Mouse (Mus musculus) left cerebral cortex, postnatal 14 days (tissue): ENCODE measurements at regions not wholly inside any gene's neighbourhood (a gene's known extent, or its start where the extent isn't known, plus 50 kb on each side); places are given as distances from the start of the nearest gene placed in this dataset.

Source experiments
- DNase-seq, 2 experiments: peaks; one replicate each; pipeline ENCODE4 v3.0.0; 2021 to 2022; ENCODE audit warnings: low spot score in 2 of 2, mixed read lengths in 1 of 2
- intact Hi-C: fragments of 180-260 bp; cut with DNase I; formaldehyde crosslinking; loops from one replicate; pipeline ENCODE4 v1.15.1; 2025

DNA sequence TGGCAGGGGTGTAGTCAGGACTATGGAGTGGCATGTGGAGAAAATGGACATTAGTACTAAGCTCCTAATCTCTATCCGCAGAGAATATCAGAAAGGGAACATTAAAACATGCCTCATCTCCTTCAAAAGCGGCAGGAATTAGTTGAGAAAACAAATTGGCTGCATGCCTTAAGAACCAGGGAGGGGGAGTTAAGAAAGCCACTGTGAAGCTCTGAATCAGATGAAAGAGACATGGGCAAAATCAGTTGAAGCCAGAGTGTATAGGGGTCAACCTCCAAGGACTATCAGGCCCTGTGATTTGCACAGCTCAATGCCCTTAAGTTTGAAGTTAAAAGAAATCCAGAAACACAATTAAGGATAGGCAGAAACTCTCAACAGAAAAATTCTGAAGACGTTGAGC, 408.3 kb downstream of the Hs3st1 start:
- intact Hi-C loops, result no loop called here
- no peak for DNase-seq

DNA sequence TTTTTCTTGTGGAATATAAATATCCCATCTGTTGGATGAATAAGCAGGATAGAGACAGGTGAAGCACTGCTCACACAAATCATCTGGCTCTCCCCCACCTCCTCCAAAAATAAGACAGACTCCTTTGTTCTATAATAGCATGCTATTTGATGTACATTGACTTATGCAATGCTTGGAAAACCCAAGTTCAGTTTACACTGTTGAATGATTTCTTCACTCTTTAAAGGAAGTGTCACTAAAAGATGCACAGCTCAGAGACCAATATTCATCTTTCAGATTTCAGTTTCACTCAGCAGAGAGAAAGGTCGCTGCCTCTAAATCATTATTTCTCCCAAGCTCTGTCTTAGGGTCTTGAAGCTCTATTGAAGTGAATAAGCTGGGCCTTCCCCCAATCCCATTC, 417.4 kb downstream of the Hs3st1 start:
- DNase-seq, result no peak

DNA sequence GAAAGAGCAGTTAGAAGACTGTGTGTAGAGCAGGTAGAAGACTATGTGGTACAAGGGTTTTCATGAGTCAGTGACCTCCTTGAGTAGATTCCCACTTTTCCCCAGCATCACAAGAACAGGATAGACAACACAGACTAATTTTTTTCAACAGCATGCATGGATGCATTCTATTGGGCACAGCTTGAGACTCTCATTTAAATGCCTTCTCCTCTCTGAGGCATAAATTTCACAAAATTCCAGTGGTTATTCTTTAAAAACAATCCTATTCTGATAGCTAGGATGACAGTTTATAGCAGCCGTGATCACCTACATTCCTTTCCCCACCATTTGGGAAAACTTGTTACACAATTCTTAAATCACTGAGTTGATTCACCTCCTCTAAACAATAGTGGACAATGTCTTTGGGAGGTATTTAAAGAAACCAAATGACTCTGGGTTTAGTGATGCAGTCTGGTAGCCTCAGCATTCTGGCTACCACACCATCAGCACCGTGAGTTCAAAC, 418.7 kb downstream of the Hs3st1 start:
- no peak for DNase-seq
- intact Hi-C loops, result no loop called here

More for the DNA sequence above, 417.4 kb downstream of the Hs3st1 start:
- intact Hi-C loops, result no loop called here

DNA sequence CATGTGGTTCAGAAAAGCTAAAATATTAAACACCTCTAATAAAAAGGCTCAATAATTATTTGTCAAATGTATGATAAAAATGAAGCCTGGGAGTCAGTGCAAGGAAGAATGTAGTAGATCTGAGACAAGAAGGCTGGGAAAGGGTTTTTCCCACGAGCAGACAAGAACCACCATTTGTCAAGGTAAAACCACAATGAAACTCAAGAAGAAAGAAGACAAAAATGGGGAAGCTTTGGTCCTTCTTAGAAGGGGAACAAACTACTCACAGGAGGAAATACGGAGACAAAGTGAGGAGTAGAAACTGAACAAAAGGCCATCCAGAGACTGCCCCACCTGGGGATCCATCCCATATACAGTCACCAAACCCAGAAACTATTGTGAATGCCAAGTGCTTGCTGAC, 420.0 kb downstream of the Hs3st1 start:
- DNase-seq, result no peak
- intact Hi-C loops, result no loop called here

DNA sequence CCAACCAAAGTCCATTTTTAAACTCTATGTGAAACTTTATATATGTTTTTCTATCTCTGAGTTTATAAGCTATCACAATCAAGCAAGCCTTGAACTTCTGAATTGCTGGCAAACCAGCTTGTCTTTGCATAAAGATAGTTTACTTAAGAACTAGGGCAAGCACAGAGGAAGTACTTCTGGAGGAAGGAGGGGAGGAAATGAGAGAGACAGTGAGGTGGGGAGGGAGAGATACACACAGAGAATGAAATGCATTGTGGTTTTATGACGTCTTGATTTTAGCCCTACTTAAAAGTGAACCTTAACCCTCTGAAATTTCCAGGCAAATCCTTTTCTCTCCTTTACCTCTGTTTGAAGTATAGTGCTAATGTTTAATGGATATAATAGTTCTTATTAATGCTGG, 421.0 kb downstream of the Hs3st1 start:
- intact Hi-C loops, result no loop called here
- no peak for DNase-seq

DNA sequence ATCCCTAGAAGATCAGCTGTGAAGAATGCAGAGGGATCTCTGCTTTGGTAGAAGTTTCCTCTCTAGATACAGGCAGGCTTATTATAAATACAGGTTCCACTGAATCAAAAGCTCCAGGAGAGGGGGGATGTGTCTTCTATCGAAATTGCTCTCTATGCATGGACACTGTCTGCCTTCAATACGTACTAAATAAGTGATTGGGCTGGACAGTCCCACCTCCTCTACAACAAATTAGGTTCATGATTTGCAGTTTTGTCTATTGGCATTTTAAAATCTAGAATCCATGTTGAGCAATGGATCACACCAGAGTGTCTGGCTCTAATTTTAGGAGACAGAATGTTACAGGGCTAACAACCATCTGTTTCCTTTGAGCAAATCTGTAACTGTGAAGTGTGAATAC, 429.9 kb downstream of the Hs3st1 start:
- peak; percentile 28 to 37 for DNase-seq
- intact Hi-C loops, result loop anchor here (10.0 kb wide), 2 partner anchors 261 to 319 kb away; no protein-coding TSS in a partner anchor

DNA sequence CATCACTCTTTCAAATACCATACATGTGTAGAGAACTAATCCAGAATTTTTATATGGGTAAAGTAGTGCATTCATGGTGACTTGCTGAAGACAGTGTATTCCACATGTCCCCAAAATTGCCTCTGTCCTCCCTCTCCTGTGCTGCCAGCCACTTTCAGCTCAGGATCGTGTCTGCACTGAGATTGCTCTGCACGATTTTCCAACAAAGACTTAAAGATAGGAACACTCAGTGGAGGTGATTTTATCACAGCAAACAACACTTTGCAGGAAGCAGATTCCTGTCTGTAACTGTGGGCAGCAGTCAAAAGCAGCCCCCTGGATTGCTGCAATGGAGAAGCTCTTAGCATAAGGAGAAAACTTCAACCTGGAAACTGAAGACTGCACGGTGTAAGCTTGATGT, 438.8 kb downstream of the Hs3st1 start:
- DNase-seq, result peak in 1 of 2 experiments; percentile 19
- intact Hi-C loops, result no loop called here

DNA sequence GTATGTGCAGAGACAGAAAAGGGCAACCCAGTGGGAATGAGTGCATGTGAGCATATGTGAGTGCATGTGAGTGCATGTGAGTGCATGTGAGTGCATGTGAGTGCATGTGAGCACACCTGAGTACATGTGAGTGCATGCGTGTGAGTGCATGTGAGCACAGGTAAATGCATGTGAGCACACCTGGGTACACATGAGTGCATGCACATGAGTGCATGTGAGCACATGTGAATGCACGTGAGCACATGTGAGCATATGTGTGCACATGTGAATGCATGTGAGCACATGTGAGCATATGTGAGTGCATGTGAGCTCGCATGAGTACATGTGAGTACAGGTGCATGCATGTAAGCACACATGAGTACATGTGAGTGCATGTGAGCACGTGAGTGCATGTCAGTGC, 434.6 kb upstream of the Clnk start:
- intact Hi-C loops, result no loop called here
- no peak for DNase-seq

DNA sequence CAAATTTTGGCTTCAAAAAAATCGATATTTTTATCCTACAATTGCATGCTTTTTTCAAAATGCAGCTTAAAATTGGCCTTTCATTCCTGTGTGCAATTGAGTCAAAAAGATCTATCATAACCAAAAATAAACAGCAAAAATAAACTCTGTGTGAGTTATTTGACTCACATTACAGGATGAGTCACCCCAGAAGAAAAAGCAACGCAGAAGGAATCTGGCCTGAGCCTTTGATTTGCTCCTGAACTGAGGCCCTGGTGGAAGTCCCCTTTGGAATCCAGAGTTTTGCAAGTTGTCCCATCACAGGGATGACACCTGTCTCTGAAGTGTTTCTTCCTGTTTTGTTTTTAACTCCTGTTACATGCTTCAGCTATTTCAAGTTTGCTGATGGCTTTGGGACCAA, 429.2 kb upstream of the Clnk start:
- no peak for DNase-seq
- intact Hi-C loops, result no loop called here

DNA sequence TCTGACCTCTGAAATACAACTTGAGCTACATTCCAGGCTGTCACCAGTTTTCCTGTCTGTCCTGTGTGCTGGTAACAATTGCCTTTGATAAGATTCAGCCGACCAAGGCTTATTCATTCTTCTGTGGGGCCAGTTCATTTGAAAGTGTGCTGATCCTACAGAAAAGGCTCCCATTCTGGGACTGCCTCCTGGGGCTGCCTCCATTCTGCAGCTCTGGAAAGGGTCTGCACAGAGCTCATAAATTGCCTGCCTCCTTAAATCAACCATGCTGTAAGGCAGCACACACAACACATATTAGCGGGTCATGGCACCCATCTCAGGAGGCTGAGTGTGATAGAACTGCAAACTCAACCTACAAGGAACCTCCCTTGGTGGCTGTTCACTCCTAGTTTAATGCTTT, 416.2 kb upstream of the Clnk start:
- intact Hi-C loops, result no loop called here
- no peak for DNase-seq

DNA sequence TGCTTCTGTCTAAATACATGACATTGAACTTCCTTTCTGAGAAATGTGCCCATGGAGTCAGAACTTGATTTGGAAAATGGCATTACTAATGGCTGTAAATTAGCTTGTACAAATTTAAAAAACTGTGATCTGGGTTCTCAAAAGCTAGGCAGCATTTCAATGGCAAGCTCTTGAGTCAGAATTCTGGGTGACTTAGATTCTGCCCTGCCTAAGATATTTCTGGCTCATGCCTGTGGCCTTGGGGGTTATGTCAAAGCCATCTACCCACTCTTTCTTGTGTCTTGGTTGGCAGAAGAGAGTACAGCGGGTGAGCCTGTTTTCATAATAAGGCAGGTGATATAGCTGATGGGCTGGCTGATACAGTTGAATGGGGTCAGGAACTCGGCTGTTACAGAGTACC, 404.4 kb upstream of the Clnk start:
- intact Hi-C loops, result no loop called here
- DNase-seq, result no peak

DNA sequence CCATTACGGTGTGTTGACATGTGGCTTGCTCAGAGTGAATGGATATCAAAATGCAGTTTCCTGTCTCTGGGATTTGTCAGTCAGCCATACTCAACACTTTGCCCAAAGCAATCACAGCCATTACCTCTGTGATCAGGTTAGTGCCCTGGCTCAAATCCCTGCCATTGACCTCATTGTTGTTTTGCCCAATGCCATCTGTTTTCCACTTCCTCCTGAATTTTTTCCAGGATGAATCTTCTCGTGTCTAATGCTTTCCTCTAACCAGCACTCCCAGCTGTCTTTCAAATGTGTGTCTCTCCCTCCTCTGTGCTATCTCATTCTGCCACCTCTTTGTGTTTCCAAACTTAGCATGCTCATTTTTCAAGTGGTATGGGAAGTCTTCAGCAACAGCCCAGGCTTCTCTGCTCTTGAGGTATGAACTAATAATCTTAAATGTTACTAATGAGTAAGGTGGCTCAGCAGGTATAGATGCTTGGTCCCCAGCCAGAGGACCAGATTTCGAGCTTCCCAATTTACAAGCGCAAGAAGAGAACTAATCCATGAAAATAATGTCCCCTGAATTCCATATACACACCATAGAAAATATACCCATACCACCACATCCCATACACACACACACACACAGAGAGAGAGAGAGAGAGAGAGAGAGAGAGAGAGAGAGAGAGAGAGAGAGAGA, 397.2 kb upstream of the Clnk start:
- no peak for DNase-seq
- intact Hi-C loops, result no loop called here

DNA sequence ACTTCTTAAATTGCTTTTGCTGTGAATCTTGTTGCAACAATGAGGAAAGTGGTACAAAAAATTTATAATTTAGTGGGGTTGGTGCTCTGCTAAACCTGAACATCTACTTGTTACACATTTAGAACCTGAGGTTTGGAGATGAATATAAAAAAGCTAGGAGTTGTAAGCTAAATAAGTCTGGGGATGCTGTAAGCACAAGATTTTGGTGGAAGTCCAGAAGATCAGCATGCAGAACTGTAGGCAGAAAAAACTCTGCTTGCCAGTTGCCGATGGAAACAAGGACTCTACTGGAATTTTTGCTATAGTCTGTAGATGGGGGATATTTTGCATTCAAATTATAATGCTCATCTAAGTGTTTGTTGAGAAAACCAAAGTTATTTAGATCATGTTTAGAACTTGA, 390.5 kb upstream of the Clnk start:
- DNase-seq, result peak; percentile 6 to 28
- intact Hi-C loops, result no loop called here

DNA sequence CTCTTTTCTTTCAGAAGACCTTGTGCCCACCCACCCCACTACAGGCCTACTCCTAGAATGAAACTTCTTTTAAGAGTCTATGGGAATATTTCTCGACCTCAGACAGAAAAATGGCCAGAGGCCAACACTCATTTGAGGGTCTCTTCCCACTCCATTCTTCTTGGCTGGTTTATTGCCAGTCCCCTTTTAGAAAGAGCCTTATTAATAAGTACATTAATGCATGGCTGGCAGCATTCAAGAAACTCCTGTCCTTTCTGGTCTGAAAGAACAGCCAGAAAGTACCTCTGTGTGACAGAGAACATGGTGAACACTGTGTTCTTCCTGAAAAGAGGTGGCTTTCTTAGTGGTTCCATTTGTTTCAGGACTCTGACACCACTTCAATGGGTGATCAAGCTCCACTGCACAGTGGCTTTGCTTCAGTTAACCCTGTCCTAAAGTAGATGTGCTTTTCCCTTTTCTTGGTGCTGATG, 384.1 kb upstream of the Clnk start:
- intact Hi-C loops, result no loop called here
- DNase-seq, result no peak

DNA sequence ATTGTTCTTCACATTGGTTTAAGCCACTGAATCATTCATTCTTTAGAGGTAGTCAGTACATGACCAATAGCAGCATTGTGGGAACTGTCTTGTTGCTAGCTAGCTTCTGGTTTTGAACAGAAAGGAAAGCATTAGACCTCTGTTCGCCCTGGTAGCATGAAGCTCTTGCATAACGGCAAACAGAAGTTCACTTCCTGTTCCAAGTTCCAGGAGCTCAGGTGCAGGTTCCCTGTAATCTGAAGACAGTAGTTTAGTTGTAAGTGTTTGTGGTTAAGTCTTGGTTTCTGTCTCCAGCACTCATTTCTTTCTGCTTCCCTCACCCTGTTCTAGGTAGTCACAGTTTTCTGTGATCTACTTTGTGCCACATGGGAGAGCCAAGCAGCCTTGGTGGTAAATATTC, 381.1 kb upstream of the Clnk start:
- intact Hi-C loops, result no loop called here

DNA sequence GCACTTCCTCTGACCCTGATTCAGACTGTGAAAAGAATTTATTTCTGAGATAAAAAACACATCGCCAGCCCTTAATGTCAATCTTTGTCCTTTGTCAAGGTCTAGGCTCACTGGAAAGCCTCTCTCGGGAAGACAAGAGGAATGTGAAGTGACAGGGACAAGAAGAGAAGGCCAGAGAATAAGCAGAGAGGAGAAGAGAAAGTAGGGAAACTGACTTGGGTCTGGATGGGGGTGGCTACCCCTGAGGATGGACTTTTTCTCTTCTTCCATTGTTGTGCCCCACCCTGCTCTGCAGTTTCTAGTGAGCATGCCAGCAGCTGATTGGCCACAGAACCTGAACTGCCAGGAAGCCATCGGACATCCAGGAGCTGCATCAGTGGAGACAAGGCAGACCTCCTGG, 375.6 kb upstream of the Clnk start:
- intact Hi-C loops, result no loop called here
- no peak for DNase-seq

More for the DNA sequence above, 381.1 kb upstream of the Clnk start:
- DNase-seq, result no peak

DNA sequence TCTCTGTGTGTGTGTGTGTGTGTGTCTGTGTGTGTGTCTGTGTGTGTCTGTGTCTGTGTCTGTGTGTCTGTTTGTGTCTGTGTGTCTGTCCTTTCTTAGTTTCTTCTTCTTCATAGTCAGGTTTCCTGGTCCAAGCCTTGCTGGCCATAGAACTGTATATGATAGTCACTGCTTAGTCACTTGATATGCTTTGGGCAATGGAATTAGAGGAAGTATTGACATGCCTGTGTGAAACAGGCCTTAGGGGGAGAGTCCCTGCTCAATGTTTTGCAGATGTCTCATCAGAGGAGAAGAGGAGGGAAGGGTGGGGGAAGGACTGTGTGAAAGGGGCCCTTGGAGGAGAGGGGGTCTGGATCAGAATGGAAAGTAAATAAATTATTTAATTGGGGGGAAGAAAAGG, 374.4 kb upstream of the Clnk start:
- DNase-seq, result no peak
- intact Hi-C loops, result no loop called here

DNA sequence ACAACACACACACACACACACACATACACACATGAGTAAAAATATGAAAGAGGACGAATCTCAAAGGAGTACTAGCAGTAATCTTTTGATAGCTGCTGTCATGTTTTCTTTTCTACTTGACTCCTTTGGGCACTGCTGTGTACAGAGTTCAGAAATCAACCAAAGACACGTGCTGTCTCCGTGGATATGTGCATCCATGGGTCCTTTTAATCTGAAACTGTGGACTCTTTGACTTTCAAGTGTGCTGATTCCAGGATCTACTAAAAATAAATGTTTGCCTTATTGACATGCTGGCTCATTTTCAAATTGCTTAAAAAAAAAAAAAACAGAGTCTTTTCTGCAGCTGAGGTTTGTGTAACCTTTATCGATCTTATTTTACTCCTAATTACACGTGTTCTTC, 343.1 kb upstream of the Clnk start:
- no peak for DNase-seq
- intact Hi-C loops, result no loop called here

DNA sequence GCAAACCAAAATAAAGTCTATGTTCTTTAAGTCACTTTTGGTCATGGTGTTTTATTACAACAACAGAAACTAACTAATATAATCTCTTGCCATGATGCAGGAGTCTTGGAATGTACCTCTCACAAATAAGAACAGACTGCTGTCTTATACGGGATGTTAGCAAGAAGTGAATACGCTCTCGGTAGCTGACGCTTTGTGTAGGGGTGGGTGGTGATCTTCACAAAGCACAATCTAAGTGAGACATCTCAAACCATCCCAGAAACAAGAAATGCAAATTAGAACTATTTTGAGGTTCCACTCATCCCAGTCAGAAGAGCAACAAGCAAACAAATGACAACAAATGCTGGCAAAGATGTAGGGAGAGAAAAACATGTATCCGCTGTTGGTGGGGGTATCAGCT, 339.7 kb upstream of the Clnk start:
- intact Hi-C loops, result no loop called here
- DNase-seq, result peak in 1 of 2 experiments; percentile 39

DNA sequence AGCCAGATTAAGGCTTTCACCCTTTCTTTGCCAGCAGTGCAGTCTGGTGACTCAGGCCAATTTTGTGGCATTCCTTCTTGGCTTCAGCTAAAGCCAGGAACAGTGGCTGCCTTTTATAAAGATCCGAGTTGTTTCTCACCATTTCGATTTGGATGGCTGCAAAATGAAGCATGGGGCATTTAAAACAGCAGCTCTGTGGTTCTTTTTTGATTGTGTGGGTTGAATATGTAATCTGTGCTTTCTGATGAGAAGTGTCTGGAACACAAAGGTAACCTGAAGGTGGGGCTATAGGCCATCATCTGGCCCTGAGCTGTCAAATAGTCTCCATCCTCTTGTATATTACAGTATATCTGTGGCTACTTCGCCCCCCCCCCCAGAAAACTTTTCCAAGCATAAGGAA, 338.4 kb upstream of the Clnk start:
- no peak for DNase-seq
- intact Hi-C loops, result no loop called here

DNA sequence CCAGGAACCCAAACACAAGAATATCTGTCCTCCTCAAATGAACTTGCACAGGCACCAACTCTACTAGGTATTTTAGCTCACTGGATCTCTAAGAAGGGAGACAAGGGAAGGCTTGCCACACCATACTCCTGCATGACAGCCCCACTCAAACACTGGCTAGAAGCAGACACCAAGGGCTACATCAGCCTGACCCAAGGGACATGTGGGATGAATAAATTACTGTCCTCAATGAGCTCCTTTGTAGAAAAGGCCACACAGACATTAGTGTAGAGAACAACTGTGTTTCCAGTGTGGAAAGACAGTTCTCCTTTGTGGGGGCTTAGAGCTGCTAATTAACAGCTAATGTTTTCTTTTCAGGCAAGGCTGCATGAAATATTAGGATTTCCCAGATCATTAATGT, 335.9 kb upstream of the Clnk start:
- DNase-seq, result no peak
- intact Hi-C loops, result no loop called here

DNA sequence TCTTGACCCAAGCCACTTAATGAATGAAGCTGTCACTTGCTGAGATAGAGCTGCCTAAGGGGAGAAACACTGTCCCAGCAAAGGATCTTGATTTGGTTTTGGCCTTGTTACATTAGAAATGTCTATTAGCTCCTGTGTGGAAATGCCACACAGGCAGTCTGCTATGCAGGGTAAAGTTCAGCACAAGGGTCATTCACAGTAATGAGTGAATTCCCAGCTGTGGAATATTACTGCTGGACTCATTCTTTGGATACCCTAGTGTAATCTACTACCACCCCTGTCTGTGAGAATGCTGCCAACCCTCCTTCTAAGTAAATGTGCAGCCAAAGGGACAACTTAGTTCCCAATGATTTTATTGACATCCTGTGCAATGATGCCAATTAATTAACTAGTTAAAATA, 322.2 kb upstream of the Clnk start:
- DNase-seq, result no peak
- intact Hi-C loops, result no loop called here
